Mouse (Mus musculus) left cerebral cortex, adult 11 months (tissue): ENCODE measurements around the gene Dcp1b.

Source experiments
- DNase-seq: peaks from one replicate; pipeline ENCODE4 v3.0.0; 2022; ENCODE audit warnings: low spot score

The Dcp1b gene

DNA sequence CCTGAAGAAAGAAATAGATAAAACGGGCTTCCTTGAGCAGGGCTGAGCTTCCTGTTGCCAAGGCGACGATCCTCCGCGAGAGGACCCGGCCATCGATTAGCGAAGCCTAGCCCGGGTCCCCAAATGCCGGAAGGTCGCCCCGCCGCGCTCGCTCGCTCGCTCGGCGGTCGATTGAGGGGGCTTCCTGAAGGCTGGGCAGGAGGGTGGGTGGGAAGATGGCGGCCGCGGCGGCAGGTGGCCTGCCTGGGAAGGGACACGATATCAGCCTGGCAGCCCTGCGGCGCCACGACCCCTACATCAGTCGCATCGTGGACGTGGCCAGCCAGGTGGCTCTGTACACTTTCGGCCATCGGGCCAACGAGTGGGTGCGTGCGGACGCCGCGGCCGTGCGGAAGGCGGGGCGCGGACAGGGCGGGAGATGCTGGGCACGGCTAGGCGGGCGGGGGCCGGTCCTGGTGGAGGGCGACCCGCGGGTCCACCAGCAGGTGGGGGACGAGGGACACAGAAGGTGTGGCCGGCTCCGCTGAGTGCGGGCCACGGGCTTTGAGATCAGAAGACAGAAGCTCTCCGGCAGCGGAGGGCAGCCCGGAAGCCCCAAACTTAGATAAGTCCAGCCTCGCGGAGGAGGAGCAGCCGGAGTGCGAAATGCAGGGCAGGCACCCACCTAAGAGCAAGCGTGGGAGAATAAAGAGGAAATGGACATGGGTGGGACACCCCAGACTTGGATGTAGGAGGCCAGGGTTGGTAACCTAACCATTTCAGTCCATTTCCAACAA, at the start of gene Dcp1b:
Gene Dcp1b, plus strand, starts transcription at position 176 of the 776 bp plus-strand sequence.
- DNase-seq = peak; percentile 71

DNA sequence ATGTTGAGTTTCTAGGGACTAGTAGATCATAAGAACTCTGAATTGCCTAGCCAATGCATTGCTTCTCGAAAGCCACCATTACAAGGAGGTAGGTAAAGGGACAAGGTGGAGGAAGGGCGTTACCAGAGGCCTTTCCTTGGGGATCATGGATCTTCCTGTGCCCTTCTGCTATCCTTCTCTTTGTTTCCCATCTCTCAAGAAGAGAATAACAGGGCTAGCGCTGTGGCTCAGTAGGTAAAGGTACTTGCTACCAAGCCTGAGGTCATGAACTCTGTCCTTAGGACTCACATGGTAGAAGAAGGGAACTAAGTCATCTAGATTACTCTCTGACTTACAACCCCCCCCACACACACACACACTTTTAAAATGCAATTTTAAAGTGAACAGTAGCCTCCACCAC, 48.1 kb upstream of the Dcp1b start:
- no peak for DNase-seq

DNA sequence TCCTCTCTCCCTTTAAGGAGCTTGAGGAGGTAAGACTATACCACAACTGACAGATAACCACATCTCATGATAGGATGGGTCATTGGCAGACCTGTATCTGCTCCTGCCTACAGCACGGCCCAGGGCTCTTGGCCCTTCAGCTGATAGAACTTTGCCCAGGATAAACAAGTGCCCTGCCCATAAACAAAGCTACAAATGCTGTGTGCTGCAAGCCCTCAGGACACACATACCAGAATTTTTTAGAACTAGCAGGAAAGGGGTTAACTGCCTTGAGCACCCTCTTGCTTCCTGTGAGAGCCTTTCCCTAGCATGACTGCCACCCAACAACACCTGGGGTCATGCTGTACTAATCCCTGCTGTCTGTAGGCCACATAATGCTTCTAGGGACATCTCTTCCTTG, 47.0 kb upstream of the Dcp1b start:
- DNase-seq = no peak

DNA sequence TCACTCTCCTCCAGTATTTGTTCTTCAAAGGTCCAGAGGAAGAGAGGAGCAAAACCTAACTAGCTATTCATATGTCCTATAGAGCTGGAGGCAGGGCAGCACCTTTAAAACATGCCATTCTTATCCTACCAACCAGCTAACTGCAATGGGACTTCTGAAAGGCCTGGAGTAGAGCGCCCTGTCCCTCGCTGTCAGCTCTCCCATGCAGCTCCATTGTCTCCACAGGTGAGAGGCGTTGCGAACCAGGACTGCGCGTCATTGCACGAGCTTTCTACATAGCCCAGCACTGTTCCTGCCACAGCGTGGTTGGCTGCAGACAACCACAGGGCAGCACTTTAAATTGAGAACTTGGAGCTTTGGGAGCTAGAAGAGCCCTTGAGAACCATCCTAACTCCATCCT, 46.5 kb upstream of the Dcp1b start:
- no peak for DNase-seq

DNA sequence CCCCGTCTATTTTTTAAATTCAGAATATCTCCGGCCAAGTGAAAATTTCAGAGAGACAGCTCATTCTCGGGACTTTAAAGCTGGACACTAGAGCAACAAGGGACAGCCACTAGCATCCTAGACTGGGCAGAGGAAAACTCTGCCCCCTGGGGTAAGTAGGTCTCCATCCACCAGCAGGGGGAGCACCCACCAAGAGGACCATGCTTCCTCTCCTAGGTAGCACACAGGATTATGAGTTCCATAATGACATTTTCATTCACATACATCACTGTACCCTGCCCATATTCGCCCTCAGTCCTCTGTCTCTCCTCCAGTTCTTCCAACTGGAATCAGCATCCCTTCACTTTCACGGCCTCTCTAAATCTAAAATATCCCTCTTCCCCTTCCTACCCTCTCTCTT, 45.4 kb upstream of the Dcp1b start:
- DNase-seq = no peak

- DNase-seq = no peak
Observed at GRCm38 (mm10) chr6:119132111-119132735, 42.8 kb upstream of the Dcp1b start.

DNA sequence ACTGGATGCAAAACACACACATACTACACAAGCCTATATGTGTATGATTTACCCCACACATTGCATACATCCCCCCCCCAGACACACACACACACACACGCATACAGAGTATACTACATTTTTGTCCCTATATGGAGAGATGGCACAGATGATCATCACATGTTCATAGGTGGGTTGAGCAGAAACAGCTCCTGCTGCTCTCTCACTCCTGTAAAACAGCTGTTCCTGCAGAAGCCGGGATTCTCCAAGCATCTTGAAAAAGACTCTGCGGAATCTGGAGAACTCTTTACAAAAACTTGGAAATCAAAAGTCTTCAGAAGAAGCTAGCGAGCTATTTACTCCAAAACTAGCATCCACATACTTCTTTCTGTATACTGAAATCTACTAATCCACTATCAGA, 42.2 kb upstream of the Dcp1b start:
- DNase-seq = no peak

DNA sequence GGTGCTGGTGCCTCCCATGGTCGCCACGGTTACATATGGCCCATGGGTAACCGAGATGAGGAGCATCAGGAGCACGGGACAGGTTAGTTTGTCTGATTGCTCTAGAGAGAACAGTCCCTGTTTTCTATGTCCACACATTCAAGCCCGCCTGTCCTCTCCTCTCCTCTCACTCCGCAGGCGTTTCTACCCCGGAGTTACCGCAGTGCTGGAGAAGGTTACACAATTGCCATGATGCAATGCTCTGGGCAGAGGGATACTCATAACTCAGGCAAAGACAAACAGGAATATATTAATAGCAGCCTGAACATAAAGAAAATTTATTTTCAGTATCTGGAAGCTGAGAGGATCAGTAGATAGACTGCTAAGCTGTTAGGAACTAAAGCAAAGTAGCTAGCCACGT, 37.3 kb upstream of the Dcp1b start:
- DNase-seq = no peak

GRCm38 (mm10) chr6:119139561-119139960, 35.5 kb upstream of the Dcp1b start:
- no peak for DNase-seq

GRCm38 (mm10) chr6:119145109-119145508, 29.9 kb upstream of the Dcp1b start:
- no peak for DNase-seq

DNA sequence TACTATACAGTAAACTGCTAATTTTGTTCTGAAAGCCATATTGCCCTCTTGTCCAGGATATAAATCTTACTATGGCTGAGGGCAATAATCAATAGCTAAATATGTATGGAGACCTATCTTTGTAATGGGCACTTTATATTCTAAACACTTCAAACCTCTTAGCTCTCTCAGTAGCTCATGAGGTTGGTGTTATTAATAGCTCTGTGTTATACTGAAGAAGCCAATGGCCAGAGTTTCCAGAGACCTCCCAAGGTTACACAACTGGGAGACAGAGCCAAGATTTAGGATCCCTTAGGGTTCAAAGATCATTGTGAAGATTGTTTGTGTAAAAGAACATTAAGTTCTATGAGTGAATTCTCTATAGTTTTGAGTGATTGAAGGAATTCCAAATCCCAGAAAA, 9.4 kb upstream of the Dcp1b start:
- DNase-seq = no peak

DNA sequence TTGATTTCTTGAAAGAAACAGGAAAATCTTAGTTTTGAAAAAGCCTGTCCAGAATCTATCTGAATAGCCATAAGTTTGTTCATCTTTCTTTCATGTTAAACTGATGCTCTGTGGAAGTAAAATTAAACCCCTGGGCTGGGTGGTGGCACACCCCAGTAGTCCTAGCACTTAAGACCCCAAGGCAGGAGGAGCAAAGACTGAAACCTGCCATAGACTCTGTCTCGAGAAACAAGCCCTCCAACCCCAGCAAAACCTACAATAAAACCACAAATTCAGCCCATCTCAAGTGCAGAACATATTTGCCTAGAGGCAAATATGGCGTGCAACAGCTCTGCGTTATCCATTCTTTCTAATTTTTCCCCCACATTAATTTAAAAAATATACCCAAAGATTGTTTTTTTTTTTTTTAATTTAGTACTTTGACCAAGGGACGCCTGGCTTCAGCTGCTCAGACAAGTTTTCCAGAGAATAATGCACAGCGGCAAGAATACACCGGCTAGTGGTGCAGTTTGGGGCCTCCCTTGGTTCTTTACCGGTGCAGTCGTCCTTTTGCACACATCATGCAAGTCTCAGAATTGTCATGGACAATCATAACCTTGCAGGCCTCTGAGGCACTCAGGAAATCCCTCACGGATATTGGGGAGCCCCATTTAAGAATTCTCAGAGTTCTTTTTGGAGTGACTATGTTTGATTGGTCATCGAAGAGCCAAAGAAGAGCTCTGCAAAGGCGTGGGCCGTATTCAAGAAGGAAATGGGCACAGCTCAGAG, 562 bp upstream of the Dcp1b start:
- no peak for DNase-seq

GRCm38 (mm10) chr6:119176103-119176502, 1.1 kb downstream of the Dcp1b start:
- no peak for DNase-seq

GRCm38 (mm10) chr6:119177101-119177500, 2.0 kb downstream of the Dcp1b start:
- DNase-seq = no peak

GRCm38 (mm10) chr6:119180188-119180587, 5.1 kb downstream of the Dcp1b start:
- DNase-seq = no peak

- no peak for DNase-seq
Observed at GRCm38 (mm10) chr6:119182211-119182610, 7.2 kb downstream of the Dcp1b start.

DNA sequence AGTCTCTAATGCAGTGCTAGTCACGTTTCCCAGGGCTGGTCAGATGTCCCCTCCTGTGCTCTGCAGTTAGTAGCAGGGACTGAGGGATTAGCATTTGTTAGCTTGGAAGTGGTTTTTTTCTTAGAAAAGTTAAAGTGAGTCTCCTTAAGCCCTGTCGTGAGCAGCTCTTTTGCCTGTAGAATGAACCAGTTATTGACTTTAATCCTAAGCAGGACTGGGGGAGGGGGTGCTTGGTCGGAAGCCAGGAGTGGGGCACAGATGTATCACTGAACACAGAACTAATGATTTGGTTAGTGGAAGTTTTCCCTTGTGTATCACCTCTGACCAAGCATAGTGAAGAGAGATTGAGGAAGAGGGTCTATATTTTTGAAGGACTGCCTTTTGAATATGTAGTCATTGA, 8.7 kb downstream of the Dcp1b start:
- DNase-seq = no peak

GRCm38 (mm10) chr6:119186658-119187057, 11.6 kb downstream of the Dcp1b start:
- DNase-seq = no peak

DNA sequence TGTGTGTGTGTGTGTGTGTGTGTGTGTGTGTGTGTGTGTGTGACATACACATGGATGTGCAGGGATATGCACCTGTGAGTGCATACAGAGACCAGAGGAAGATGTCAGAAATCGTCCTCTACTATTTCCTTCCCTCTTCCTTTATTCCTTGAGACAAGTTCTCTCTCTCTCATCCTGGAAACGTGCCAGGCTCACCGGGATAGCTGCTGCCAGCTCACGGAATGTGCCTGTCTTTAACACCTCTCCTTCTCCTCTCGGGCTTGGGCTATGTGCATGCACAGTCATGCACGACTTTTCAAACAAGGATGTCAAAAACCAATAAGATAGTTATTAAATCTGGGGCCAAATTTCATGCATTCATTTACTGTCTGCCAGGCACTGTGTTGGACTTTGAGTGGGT, 12.6 kb downstream of the Dcp1b start:
- DNase-seq = no peak

DNA sequence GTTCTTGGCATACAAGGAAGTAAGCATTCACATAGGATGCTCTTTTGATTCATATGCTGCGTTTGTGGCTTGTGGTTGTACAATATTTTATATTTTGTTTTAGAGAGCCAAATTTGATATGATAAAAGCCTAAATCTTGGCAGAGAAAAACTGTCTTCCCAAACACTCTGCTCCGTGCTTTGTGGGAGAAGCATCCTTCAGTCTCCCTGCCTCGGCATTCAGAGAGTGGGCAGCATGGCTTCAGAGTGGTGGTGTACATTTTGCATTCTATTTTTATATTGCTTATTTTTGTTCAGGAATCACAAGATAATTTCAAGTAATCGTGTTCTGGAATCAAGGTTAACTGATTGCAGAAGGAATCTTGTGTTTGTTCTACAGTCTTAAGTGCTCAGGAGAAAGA, 16.4 kb downstream of the Dcp1b start:
- DNase-seq = no peak

GRCm38 (mm10) chr6:119193571-119194154, 18.6 kb downstream of the Dcp1b start:
- DNase-seq = no peak

DNA sequence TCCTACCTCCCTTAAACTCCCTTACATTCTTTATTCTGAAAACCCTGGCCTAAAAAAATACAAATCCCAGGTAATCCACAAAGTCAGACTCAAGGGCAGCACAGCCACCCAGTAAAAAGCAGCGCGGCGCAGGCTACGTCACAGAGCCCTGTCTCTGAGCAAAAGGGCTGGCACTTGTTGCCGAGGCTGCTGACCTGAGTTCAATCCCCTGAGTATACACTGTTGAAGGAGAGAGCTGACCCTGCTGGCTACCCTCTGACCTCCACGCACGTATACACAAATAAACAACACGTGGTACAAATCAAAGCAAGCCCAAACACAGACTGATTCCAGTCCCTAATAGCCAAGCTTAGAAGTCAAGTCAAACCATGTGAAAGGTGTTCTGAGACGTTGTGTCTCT, 19.1 kb downstream of the Dcp1b start:
- DNase-seq = no peak

- DNase-seq = no peak
Observed at GRCm38 (mm10) chr6:119194601-119195000, 19.5 kb downstream of the Dcp1b start.
